Comparison of ENCODE assay signal across 18 mouse cellular contexts in the genomic region with DNA sequence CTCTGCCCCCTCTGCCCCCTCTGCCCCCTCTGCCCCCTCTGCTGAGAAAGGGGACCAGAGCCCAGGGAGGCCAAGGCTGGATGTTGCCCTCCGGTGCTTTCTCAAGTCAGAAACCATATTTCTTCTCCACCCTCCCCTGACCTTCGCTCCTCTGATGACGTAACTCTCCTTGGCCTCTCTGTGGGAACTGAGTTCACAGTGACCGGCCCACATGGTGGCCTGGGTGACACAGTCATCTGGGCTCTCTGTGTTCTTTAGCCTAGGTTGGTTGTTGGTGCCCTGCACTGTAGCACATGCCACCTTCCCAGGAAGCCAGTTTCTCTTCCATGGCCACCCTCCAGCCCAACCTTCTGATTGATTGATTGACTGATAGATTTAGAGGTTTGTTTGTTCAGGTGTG. TPM values are rescaled to one million over a fixed set of nuclear protein-coding genes. Genes with fewer than 3 reads are reported as not detected.
DNase-seq lines count a peak whose midpoint lies in the region; ATAC-seq and TF ChIP-seq lines count a peak whose summit lies in the region.
"Had no signal": no experiment of that assay in that cellular context is flagged by ENCODE, and none has a peak within 500 bp of the region (broad histone marks: within the 10 kb centered on the region; RNA-seq: fewer than 3 reads in every experiment).

No protein-coding gene starts in this region.

- H3K4me1 ChIP-seq in kidney, postnatal 0 days (replicated peaks; ENCODE audit: insufficient read depth, low read length), result peaks cover 7% of the 10 kb centered on the region; the same call in 1 of the 2 replicates
- peaks cover 16% of the 10 kb centered on the region for H3K4me1 ChIP-seq in intestine, embryonic 15.5 days (replicated peaks)
- peaks cover 11% of the 10 kb centered on the region for H3K4me1 ChIP-seq in stomach, embryonic 15.5 days

- no peaks in the 10 kb centered on the region for H3K36me3 ChIP-seq in kidney, postnatal 0 days (ENCODE audit: insufficient read depth, low read length)
- no peaks in the 10 kb centered on the region for H3K36me3 ChIP-seq in intestine, embryonic 15.5 days
- no peaks in the 10 kb centered on the region for H3K36me3 ChIP-seq in stomach, embryonic 15.5 days
- H3K36me3 ChIP-seq: heart, embryonic 10.5 days; hindbrain, embryonic 10.5 days; limb, embryonic 13.5 days; liver, embryonic 15.5 days; midbrain, embryonic 15.5 days; neural tube, embryonic 15.5 days had no signal

- WGBS in kidney, postnatal 0 days, result 33% methylated on average over 4 of the region's 4 CpGs
- 54% methylated on average over 4 of the region's 4 CpGs for WGBS in intestine, embryonic 15.5 days
- WGBS in stomach, embryonic 15.5 days, result 56% methylated on average over 4 of the region's 4 CpGs

- no peak overlapping the region for H3K4me2 ChIP-seq in kidney, postnatal 0 days (ENCODE audit: low read length)
- 0 out of 2 replicates have a peak overlapping the region, but pooled peaks have one; percentile 19 for H3K4me2 ChIP-seq in intestine, embryonic 15.5 days (replicated peaks)
- H3K4me2 ChIP-seq in stomach, embryonic 15.5 days, result no peak overlapping the region
- H3K4me2 ChIP-seq: limb, embryonic 13.5 days; liver, embryonic 15.5 days; midbrain, embryonic 15.5 days; neural tube, embryonic 15.5 days had no signal

- no peak for DNase-seq in kidney, postnatal 0 days (ENCODE audit: low spot score)
- DNase-seq in kidney, adult 11 months, result no peak
- DNase-seq in adrenal gland, postnatal 10 days, result peak; percentile 72
- DNase-seq in urinary bladder, postnatal 25 days (ENCODE audit: low spot score), result no peak
- no peak for DNase-seq in testis, postnatal 10 days (ENCODE audit: low spot score)
- DNase-seq: cerebellum, adult 9-11 months; thymus, postnatal 25 days had no signal

- H3K27ac ChIP-seq in kidney, postnatal 0 days, result no peak overlapping the region
- no peak overlapping the region for H3K27ac ChIP-seq in intestine, embryonic 15.5 days
- H3K27ac ChIP-seq in stomach, embryonic 15.5 days, result no peak overlapping the region
- H3K27ac ChIP-seq: heart, embryonic 10.5 days; hindbrain, embryonic 10.5 days; limb, embryonic 13.5 days; liver, embryonic 15.5 days; midbrain, embryonic 15.5 days; neural tube, embryonic 15.5 days had no signal

- H3K27me3 ChIP-seq in kidney, postnatal 0 days (ENCODE audit: insufficient read depth, low read length), result 0 out of 2 replicates have a peak, but pooled peaks cover 5% of the 10 kb centered on the region
- peaks cover 9% of the 10 kb centered on the region; the same call in 1 of the 2 replicates for H3K27me3 ChIP-seq in intestine, embryonic 15.5 days (replicated peaks)
- H3K27me3 ChIP-seq in stomach, embryonic 15.5 days (replicated peaks), result peaks cover 22% of the 10 kb centered on the region

- H3K9me3 ChIP-seq in kidney, postnatal 0 days (replicated peaks; ENCODE audit: low read length), result no peaks in the 10 kb centered on the region
- H3K9me3 ChIP-seq in intestine, embryonic 15.5 days, result no peaks in the 10 kb centered on the region
- H3K9me3 ChIP-seq in stomach, embryonic 15.5 days, result no peaks in the 10 kb centered on the region
- H3K9me3 ChIP-seq: heart, embryonic 10.5 days; hindbrain, embryonic 10.5 days; limb, embryonic 13.5 days; liver, embryonic 15.5 days; midbrain, embryonic 15.5 days; neural tube, embryonic 15.5 days had no signal

- no peak for TF ChIP-seq CTCF in kidney, postnatal 0 days (IDR thresholded peaks at IDR 0.05; ENCODE audit: low read depth)

- 0 out of 2 replicates have a peak, but pooled peaks have one; percentile 38 for ATAC-seq in kidney, postnatal 0 days (replicated peaks; ENCODE audit: low FRiP score, low read depth)
- peak; percentile 72 for ATAC-seq in intestine, embryonic 15.5 days
- ATAC-seq in stomach, embryonic 15.5 days (ENCODE audit: insufficient read depth, low FRiP score, low read depth), result peak; percentile 24; the same call in 1 of the 2 replicates
- ATAC-seq: forebrain, embryonic 16.5 days; midbrain, embryonic 15.5 days had no signal

- H3K4me3 ChIP-seq in kidney, postnatal 0 days (replicated peaks; ENCODE audit: low read depth, low read length), result no peak overlapping the region
- H3K4me3 ChIP-seq in intestine, embryonic 15.5 days (replicated peaks), result no peak overlapping the region
- H3K4me3 ChIP-seq in stomach, embryonic 15.5 days (replicated peaks), result no peak overlapping the region
- H3K4me3 ChIP-seq: heart, embryonic 10.5 days; hindbrain, embryonic 10.5 days; limb, embryonic 13.5 days; liver, embryonic 15.5 days; midbrain, embryonic 15.5 days; neural tube, embryonic 15.5 days had no signal

- no peak overlapping the region for H3K9ac ChIP-seq in kidney, postnatal 0 days (ENCODE audit: low read depth, low read length)
- H3K9ac ChIP-seq in intestine, embryonic 15.5 days, result no peak overlapping the region
- H3K9ac ChIP-seq in stomach, embryonic 15.5 days, result no peak overlapping the region
- H3K9ac ChIP-seq: limb, embryonic 13.5 days; liver, embryonic 15.5 days; midbrain, embryonic 15.5 days; neural tube, embryonic 15.5 days had no signal

RNA-seq across cellular contexts. Expression of a gene that starts 32.4 kb away (rescaled TPM):
- 3.4 TPM in 2 replicates for polyA plus RNA-seq in kidney, postnatal 0 days (2015; fragmentation: Nextera tagmentation; extraction: Ambion mirVana)
- 1 to 10 TPM; 5.4 to 6.4 TPM for total RNA-seq in adrenal gland, postnatal 10 days (2021)
- polyA plus RNA-seq in intestine, embryonic 15.5 days (2015; fragmentation: Nextera tagmentation; extraction: Ambion mirVana), result 4.5 and 4.7 TPM in 2 replicates
- polyA plus RNA-seq in stomach, embryonic 15.5 days (2015; fragmentation: Nextera tagmentation; extraction: Ambion mirVana), result 4.8 and 4.9 TPM in 2 replicates

RNA-seq across cellular contexts. Expression of a gene that starts 43.1 kb away (rescaled TPM):
- polyA plus RNA-seq in kidney, postnatal 0 days (2015; fragmentation: Nextera tagmentation; extraction: Ambion mirVana), result 0.11 TPM in 1 of 2 replicates, not detected in the other
- total RNA-seq in adrenal gland, postnatal 10 days (2021), result 1 to 10 TPM; 2.8 to 3.4 TPM
- polyA plus RNA-seq in intestine, embryonic 15.5 days (2015; fragmentation: Nextera tagmentation; extraction: Ambion mirVana), result 0.94 and 1.2 TPM in 2 replicates
- 0.73 and 1.1 TPM in 2 replicates for polyA plus RNA-seq in stomach, embryonic 15.5 days (2015; fragmentation: Nextera tagmentation; extraction: Ambion mirVana)
- total RNA-seq: megakaryocyte progenitor cell, adult 5-6 weeks had no signal
- polyA plus RNA-seq: heart, postnatal 0 days had no signal

RNA-seq across cellular contexts. Expression of a gene that starts 52.5 kb away (rescaled TPM):
- polyA plus RNA-seq in kidney, postnatal 0 days (2015; fragmentation: Nextera tagmentation; extraction: Ambion mirVana), result 17.4 and 20.8 TPM in 2 replicates
- 10 to 100 TPM; 11.7 to 44.5 TPM for total RNA-seq in adrenal gland, postnatal 10 days (2021)
- 26.6 and 29.9 TPM in 2 replicates for polyA plus RNA-seq in intestine, embryonic 15.5 days (2015; fragmentation: Nextera tagmentation; extraction: Ambion mirVana)
- polyA plus RNA-seq in stomach, embryonic 15.5 days (2015; fragmentation: Nextera tagmentation; extraction: Ambion mirVana), result 33.6 TPM in 2 replicates

RNA-seq across cellular contexts. Expression of a gene that starts 54.8 kb away (rescaled TPM):
- 13.4 and 13.9 TPM in 2 replicates for polyA plus RNA-seq in kidney, postnatal 0 days (2015; fragmentation: Nextera tagmentation; extraction: Ambion mirVana)
- 10 to 100 TPM; 28.5 to 32.8 TPM for total RNA-seq in adrenal gland, postnatal 10 days (2021)
- polyA plus RNA-seq in intestine, embryonic 15.5 days (2015; fragmentation: Nextera tagmentation; extraction: Ambion mirVana), result 15.0 and 18.2 TPM in 2 replicates
- polyA plus RNA-seq in stomach, embryonic 15.5 days (2015; fragmentation: Nextera tagmentation; extraction: Ambion mirVana), result 17.7 and 17.9 TPM in 2 replicates
